Mouse (Mus musculus): ENCODE data around the gene Spata21. TPM values are rescaled to one million over a fixed set of nuclear protein-coding genes. Genes with fewer than 3 reads are reported as not detected.
A peak's percentile ranks its signal among the peaks of the same experiment; 100 is the strongest.

The Spata21 gene
- not detected for total RNA-seq (2021)
- long read RNA-seq, experiment 1 = 0 reads
- long read RNA-seq, experiment 2 = 0 reads

DNA sequence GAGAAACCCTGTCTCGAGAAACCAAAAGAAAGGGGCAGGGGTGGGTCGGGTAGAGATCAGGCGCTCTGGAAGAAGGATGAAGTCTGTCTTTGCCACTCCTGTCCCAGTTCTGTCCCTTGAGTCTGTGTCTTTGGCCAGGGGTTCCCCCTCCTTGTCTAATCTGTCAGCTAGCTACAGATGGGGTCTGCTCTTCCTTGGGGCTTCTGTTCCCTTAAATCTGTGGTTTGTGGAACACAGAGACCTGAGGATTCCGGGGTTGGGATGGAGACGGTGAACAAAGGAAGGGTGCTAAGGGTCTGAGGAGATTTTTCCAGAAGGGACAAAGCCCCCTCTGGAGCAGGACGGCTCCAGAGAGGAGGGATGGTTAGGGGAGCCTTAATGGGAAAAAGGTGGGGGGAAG lies at the start of gene Spata21:
TSS of gene Spata21 (plus strand) at position 301 of the 400 bp plus-strand sequence.
- no peak for DNase-seq (ENCODE audit: low spot score)

DNA sequence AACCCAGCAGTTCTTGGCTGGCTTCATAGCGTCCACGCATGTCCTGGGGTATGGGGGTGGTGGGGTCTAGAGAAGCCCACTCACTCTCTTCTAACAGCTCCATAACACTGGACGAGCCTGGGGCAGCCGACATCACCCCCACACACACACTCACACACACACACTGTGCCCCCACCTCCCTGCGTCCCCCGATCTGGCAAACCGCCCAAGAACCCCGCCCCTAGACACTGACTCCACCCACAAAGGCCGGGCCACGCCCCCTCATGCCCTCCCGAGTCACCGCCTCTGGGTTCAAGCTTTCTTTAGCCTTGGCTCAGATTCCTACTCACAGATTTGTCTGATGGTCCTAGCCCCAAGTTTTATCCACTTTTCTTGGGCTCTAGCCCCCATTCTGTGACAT lies 47.0 kb upstream of the Spata21 start:
- no peak for DNase-seq (ENCODE audit: low spot score)

DNA sequence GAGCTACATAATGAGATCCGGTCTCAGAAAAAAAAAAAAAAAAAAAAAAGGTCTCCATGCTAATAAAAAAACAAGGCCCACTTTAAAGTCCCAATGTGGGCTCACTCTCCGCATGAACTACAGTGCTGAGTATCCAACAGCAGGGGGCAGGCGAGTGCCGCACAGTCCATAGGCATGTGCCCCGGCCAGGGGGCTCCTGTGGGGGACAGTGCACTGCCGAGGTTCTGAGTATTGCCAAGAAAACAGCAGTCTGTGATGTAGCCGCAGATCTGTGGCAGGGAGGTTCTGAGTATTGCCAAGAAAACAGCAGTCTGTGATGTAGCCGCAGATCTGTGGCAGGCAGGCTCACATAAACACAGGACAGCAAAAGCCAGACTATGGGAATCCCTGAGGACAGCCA lies 43.3 kb upstream of the Spata21 start:
- peak; percentile 36 for DNase-seq (ENCODE audit: low spot score)

DNA sequence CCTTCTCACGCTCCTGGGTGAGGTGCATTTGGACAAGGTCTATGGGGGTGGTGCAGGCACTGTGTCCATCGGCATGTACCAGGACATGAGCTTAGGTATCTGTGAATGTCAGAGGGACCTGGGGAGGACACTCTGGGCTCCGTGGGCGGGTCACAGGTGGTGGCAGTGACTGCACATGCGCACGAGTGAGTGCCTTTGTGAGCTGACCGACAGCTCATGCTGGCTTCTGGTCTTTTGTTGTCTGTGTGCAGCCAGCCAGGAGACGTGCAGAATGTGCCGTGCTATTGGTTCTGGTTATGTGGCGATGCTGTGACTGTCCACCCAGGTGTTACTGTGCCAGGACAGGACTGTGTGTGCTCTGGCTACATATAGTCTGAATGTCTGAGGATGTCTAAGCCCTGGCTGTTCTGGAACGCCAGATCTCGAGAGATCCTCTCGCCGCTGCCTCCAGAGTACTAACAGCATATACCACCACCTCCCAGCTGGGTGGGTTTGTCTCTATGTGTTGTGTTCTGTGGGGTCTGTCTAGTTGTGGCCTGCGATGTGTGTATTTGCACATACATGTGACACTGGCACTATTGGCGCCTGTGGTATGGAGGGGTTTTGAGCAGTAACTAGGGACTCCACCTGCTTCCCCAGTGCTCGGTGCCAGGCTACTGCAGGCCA lies 39.2 kb upstream of the Spata21 start:
- DNase-seq (ENCODE audit: low spot score) = no peak

DNA sequence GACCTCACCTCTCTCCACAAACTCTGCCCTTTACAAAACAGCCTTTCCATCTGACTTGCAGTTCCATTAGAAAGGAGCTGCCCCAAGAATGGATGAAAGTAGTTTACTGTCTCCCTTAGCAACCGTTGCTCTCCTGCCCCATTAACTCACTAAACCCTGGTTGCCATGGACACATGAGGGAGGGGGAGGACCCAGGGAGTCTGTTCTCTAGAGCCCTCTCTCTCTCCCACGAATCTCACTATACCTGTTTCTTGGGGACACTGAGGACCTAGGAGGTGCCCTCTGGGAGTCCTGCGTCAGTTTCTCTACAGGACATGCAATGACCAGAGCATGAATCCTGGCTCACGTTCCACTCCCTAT lies 38.7 kb upstream of the Spata21 start:
- no peak for DNase-seq (ENCODE audit: low spot score)

DNA sequence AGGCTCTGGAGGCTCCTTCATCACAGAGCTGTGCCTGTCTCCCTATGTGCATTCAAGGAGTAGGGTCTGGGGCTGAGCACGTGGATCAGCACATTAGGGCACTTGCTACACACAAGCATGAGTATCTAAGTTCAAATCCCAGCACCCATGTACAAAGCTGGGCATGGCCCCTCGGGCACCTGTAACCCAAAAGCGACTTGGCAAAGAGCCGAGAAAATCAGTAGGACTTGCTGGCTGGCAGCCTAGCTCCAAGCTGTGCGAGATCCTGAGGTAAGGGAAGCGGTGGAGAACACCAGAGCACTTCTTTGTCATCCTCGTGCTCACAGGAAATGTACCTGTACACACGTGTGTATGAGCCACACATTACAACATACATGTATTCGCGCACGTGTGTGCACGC lies 35.7 kb upstream of the Spata21 start:
- no peak for DNase-seq (ENCODE audit: low spot score)

DNA sequence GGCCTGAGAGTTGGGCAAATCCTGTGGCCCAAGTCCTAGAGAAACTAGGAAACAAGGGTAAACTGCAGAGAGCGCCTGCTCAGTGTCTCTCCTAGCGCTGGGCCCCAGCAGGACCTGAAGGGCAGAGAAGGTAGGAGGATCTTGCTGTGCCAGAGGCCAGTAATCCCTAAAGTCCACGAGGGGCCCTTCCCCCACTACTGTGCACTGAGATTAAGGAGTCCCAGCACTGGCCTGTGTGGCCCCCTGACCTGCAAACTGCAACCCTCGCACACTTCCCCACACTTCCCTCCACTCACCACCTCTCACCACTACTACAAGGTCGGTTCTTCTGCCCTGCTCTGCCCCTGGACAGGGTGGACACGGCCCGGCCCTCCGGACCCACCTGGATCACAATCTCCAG lies 35.0 kb upstream of the Spata21 start:
- DNase-seq (ENCODE audit: low spot score) = no peak

DNA sequence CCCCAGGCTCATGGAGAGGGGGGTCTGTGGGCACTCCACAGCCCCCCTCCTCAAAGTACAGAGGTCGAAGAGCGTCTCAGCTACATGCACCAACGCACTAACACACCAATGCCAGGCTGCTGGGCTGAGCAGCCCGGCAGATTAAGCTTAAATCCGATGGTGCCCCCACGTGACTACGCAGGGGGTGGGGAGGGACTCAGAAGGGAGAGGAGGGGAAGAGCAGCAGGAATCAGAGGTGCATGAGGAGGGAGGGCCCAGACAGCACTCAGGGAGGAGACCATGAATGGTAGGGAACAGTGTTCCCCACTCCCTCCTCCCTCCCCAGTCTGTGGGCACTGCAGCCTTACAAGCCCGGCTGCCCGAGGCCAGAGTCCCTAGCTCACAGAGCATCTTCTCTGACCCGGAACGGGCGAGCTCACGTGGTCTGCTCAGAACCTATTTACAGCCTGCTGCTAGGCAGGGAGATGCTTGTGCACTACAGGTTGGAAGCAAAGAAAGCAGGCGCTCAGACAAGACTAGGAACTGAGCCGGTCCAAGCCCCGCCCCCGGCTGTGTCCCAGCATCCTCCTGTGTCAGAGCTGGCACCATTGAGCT lies 34.5 kb upstream of the Spata21 start:
- DNase-seq (ENCODE audit: low spot score) = no peak

DNA sequence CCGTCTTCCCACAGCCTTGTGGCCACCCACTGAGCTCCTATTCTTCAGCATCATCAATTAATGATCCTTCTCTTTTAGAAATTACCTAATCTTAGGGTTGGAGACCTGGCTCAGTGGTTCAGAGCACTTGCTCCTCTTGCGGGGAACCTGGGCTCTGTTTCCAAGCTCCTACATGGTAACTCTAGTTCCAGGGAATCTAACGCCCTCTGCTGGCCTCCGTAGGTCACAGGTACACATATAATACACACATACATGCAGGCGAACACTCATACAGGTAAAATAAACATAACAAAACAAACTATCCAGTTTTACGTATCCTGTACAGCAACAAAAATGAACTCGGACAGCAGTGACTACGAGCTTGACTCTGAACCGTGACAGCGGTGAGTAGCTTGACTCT lies 31.2 kb upstream of the Spata21 start:
- DNase-seq (ENCODE audit: low spot score) = no peak

DNA sequence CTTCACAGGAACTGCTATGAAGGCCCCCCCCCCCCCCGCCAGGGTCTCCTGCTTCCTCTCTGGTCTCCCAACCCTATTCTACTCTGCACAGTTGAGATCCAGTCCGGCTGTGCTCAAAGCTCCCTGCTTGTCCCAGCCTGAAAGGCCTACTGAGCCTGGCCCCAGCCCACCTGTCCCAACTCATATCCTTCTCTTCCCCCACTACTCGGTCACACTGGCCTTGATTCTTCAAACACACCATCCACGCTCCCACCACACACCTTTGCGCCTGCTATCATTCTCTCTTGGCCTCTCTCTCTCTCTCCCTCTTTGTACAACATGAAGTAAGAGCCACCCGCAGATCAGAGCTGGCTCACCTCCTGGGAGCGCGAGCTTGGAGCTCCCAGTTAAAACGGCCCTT lies 29.3 kb upstream of the Spata21 start:
- no peak for DNase-seq (ENCODE audit: low spot score)

DNA sequence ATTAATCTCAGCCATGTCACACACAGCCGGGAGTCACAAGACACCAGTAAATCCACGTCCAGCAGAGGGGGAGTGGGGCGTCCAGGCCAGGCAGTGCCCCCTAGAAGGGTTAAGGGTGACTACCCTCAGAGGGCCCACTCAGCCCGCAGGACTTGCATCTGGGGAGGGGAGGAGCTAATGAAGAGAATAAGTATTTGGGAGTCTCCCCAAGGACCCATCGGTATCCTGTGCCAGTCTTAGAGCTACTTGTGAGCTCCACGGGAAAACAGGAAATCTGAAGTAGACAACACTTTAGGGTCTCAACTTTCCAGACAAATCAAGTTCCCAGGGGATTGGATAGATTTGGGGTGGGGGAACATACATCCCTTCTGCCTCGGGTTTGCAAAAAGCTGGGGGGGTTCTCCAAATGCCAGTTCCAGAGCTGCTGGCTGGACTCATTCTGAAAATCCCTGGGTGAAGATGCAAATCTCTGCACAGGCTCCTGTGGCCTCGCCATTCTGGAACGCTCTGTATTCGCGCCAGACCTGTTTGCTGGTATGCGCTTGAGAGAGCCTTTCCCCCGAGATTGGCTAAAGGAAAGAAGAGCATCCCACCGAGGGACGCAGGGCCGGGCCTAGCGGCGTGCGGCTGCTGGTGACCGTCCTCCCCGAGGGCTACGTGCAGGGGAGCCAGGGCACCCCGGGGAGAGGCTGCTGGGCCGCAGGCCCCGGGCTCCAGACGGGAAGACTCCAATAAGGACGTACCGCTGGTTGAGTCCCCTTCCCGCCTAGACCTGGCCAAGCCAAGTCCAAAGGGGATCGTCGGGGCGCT lies 28.3 kb upstream of the Spata21 start:
- no peak for DNase-seq (ENCODE audit: low spot score)

DNA sequence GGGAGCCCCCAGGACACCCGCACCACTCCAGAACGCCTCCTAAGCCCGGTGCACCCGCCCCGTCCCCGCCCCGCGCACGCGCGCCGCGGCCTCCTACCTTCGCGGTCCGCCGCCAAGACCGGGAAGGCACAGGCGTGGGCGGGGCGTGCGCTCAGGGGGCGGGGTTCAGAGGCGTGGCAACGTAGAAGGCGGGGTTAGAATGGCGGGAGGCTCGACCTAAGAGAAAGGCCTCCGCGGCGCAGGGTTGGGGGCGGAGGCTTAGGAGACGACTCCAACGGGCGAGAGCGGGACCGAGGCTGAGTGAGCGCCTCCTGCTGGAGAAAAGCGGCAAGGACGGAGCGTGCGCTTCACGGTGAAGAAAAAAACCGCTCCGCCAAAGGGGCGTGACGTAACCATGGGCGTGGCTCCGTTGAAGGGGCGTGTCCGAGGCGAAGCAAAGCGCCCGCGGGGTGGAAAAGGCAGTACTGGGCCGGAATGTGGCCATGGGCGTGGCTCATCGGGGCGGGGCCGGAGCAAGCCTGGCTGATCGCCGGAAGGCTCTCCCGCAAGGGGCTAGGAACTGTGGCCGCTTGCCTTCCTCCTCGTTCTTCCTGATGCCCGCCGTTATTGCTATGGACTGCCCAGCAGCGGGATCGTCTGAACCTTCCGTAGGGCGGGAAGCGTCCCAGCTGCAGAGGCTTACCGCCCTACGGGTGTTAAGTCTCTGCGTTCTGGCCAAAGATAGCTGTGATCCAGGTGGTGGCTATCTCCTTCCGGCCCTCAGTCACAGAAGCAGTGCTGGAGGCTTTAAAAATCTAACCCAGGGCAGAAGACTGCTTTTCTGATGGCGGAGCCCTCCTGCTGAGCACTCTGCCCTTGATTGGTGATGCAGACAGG lies 27.5 kb upstream of the Spata21 start, which contains the start of gene Crocc:
TSS of gene Crocc (minus strand) at position 125 of the 876 bp plus-strand sequence.
- DNase-seq (ENCODE audit: low spot score) = peak; percentile 99

DNA sequence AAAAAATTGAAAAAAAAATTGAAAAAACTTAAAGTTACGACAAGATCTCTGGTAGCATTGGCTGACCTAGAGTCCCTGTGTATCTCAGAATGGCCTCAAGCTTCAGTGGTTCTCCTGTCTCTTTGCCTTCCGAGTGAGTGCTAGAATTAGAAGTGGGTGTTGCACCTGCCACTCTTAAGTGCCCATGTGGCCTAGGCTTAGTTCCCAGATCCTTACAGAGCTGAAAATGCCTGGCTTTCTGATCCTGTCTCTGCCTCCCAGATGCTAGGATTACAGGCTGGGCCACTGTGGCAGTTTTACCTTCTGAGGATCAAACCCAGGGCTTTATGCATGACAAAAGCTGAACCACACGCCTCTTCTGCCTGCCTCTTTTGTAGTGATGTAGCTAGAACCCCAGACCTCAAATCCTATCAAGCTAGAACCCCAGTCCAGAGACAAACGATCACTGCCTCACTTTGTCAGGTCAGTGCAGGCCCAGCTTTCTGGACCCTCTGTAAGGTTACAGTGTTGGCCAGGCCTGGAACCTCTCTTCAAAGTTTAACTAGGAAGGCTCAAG lies 24.0 kb upstream of the Spata21 start:
- no peak for DNase-seq (ENCODE audit: low spot score)

DNA sequence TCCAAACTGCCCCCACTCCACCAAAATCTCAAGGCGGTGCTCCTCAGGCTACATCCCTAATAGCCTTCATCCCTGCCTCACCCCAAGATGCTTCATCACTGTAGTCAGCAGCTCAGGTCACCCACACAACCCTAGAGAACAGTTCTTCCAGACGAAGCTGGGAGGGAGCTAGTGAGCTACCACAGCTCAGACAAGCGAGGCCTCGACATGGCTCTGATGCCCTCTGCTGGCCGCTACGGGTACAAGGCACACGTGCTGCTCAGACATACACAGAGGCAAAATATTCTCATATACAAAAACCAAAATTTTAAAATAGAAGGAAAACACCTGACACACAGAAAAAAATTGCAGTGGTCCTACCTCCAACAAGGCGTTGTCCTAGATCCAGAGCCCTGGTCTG lies 23.0 kb upstream of the Spata21 start:
- peak; percentile 72 for DNase-seq (ENCODE audit: low spot score)

DNA sequence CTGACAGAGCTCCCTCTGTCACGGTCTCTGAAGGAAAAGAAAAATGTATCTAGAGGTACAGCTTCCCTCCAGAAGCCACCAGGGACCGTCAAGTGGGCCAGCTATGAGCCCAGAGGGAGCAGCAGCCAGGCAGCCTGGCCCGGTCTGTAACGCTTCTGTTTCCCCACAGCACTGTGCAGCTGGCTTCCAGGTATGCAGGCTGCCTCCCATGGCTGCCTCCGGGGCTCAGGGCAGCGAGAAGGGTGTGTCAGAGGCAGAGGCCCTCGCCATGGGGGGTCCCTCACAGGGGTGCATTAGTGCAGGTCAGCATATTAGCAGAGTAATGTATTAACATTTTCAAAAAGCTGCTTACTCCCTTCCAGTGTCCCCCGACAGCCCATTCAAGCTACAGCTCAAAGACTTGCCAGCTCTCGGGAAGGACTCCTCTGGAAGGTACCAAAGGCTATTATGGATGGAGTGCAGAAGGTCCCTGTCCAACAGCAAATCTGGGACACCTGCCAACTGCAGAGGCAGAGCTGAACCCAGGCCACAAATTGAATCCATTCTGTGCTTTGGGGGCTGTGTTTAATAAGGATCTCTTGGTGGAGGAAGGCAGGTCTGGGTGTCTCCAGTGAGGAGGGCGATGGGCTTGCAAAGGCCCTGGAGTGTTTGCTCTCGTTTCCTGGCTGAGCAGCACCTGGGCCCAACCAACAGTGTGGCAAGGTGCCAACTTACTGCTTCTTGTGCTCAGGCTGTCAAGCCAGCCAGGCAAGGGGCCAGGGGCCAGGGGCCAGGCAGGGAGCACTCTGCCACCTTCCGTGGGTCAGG lies 21.2 kb upstream of the Spata21 start:
- peak; percentile 49 for DNase-seq (ENCODE audit: low spot score)

DNA sequence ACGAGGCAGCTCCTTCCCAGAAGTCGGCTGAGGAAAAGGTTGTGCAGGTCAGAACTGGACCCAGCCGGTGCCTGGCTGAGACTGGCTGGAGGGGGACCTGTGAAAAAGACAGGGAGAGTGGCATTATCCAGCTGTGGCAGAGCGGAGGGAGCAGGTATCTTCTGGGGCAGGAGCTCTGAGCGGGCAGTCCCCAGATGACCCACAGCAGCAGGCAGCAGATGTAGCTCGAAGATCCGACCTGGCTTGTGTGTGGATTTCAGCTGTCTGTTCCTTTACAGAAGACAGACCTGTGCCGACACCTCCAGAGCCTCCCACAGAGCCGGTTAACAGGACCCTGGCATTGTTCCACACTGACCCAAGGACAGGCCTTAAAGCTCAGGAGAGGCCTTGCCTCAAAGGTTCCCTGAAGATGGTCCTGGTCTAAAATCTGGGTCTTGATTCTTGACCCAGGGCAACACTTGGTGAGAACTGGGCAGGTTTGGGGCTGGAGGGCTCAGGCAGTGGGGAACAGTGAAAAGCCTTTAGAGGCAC lies 20.6 kb upstream of the Spata21 start:
- DNase-seq (ENCODE audit: low spot score) = no peak

DNA sequence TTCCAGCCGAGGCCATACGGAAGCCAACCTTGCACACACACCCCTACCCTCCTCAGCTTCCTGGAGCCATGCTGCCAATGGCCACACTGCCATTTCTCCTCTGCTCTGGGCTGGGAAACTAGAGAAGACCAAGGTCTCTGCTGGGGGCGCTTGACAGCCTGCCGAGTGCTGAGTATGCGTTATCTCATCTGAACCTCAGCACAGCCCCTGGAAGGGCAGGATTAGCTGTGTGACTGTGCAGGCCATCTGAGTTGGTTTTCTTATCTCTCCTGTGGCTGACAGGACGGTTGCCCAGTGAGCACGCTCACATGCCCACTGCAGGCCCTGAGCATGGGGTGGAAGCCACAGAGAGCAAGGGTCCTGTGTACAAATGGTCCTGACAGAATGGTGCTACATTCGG lies 19.5 kb upstream of the Spata21 start:
- no peak for DNase-seq (ENCODE audit: low spot score)

DNA sequence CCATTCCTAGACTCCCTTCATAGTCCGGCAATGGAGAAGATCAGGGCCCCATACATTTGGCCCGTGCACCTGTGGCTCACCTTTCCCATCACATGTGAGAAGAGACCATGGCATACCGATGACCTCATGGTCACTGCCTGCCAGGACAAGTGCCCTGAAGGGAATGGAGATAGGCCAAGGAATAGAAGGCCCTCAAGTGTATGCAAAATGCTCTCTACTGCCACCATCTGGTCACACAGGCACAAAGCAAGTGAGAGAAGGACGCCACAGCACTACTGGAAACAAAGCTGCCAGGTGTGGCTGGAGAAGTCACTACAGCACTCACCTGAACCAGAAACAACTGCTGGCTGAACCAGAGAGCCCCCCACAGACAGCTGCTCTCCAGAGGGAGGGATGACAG lies 18.4 kb upstream of the Spata21 start:
- DNase-seq (ENCODE audit: low spot score) = peak; percentile 73

DNA sequence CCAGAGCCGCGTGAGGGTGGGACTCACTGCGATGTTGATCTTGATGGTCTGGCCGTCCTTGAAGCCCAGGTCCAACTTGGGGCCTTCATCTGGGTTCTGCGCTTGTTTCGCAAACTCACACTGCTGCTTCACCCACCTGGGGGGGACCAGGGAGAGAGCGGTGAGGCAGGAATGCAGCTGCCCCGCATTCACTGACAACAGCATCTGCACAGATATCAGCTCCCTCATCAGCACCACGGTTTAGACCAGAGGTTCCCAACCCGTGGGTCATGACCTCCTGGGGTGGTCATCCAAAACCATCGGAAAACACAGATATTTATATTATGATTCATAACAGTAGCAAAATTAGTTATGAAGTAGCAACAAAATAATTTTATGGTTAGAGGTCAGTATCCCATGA lies 15.6 kb upstream of the Spata21 start:
- DNase-seq (ENCODE audit: low spot score) = no peak

DNA sequence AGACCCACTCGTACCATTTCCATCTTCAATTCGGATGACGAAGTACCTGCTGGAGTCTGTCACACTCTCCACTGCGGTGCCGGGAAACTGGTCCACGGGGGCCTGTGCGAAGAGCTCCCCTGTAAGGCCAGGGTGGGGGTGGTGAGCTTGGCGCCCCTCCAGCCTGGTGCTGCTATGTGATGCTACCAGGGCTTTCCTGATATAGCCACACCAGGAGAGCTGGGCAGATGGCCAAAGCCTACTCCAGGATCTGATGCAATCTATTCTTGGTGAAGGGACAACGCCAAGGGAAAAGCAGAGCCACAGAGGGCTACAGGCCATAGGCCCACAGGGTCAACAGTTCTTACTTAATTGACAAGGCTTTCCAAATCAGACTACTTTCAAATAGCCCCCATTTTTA lies 14.5 kb upstream of the Spata21 start:
- DNase-seq (ENCODE audit: low spot score) = peak; percentile 88

Measured in gastrocnemius, adult 18-20 months (tissue).